8 mouse cellular contexts compared by ENCODE assay signal in genomic region chr5:125476799-125477198, GRCm38 (mm10). TPM values are rescaled to one million over a fixed set of nuclear protein-coding genes. Genes with fewer than 3 reads are reported as not detected.
A peak's percentile ranks its signal among the peaks of the same experiment; 100 is the strongest.
DNase-seq lines count a peak whose midpoint lies in the region; ATAC-seq and TF ChIP-seq lines count a peak whose summit lies in the region.

No protein-coding gene starts in this region.

- peaks cover 32% of the 10 kb centered on the region for H3K4me1 ChIP-seq in kidney, embryonic 15.5 days
- peaks cover 16% of the 10 kb centered on the region for H3K4me1 ChIP-seq in hindbrain, postnatal 0 days (ENCODE audit: insufficient read depth, low read length)
- H3K4me1 ChIP-seq in midbrain, postnatal 0 days (ENCODE audit: insufficient read depth, low read length): peaks cover 19% of the 10 kb centered on the region

- no peak for ATAC-seq in kidney, embryonic 15.5 days (replicated peaks; ENCODE audit: low FRiP score)
- ATAC-seq in hindbrain, postnatal 0 days: no peak
- no peak for ATAC-seq in midbrain, postnatal 0 days (ENCODE audit: low FRiP score)
- ATAC-seq in inflammation-experienced regulatory T-cells, adult 6 months: no peak
- no peak for ATAC-seq in erythroid progenitor cell, adult 5-6 weeks (replicated peaks; ENCODE audit: low FRiP score, poor library complexity, severe bottlenecking)

- peak overlapping the region; percentile 70 for H3K4me3 ChIP-seq in kidney, embryonic 15.5 days (replicated peaks)
- H3K4me3 ChIP-seq in hindbrain, postnatal 0 days (ENCODE audit: low read length): peak overlapping the region; percentile 74
- peak overlapping the region; percentile 85 for H3K4me3 ChIP-seq in midbrain, postnatal 0 days (ENCODE audit: low read depth, low read length)

- H3K9me3 ChIP-seq in kidney, embryonic 15.5 days (replicated peaks): no peaks in the 10 kb centered on the region
- H3K9me3 ChIP-seq in hindbrain, postnatal 0 days (ENCODE audit: low read length): no peaks in the 10 kb centered on the region
- no peaks in the 10 kb centered on the region for H3K9me3 ChIP-seq in midbrain, postnatal 0 days (ENCODE audit: low read length)

- 51% methylated on average over 7 of the region's 7 CpGs for WGBS in kidney, embryonic 15.5 days
- 47% methylated on average over 7 of the region's 7 CpGs for WGBS in hindbrain, postnatal 0 days
- 58% methylated on average over 7 of the region's 7 CpGs for WGBS in midbrain, postnatal 0 days

- peak overlapping the region; percentile 67 for H3K9ac ChIP-seq in kidney, embryonic 15.5 days
- H3K9ac ChIP-seq in hindbrain, postnatal 0 days (replicated peaks; ENCODE audit: low read length): peak overlapping the region; percentile 80
- peak overlapping the region; percentile 83 for H3K9ac ChIP-seq in midbrain, postnatal 0 days (replicated peaks; ENCODE audit: low read length, poor library complexity, severe bottlenecking)

- DNase-seq in kidney, adult 11 months: no peak
- DNase-seq in cerebellum, postnatal 10 days: peak; percentile 63 to 72
- no peak for DNase-seq in hindbrain, postnatal 0 days (ENCODE audit: low spot score)
- no peak for DNase-seq in midbrain, postnatal 0 days (ENCODE audit: low spot score)
- DNase-seq in thymus, postnatal 36 days: no peak

- H3K27me3 ChIP-seq in kidney, embryonic 15.5 days: no peaks in the 10 kb centered on the region
- H3K27me3 ChIP-seq in hindbrain, postnatal 0 days (ENCODE audit: insufficient read depth, low read length): no peaks in the 10 kb centered on the region
- no peaks in the 10 kb centered on the region for H3K27me3 ChIP-seq in midbrain, postnatal 0 days (ENCODE audit: insufficient read depth, low read length)

- peaks cover 3% of the 10 kb centered on the region; the same call in 1 of the 2 replicates for H3K36me3 ChIP-seq in kidney, embryonic 15.5 days
- H3K36me3 ChIP-seq in hindbrain, postnatal 0 days (ENCODE audit: insufficient read depth, low read length): no peaks in the 10 kb centered on the region
- H3K36me3 ChIP-seq in midbrain, postnatal 0 days (ENCODE audit: insufficient read depth, low read length): no peaks in the 10 kb centered on the region; the same call in 1 of the 2 replicates

- peak overlapping the region; percentile 93 for H3K4me2 ChIP-seq in kidney, embryonic 15.5 days
- H3K4me2 ChIP-seq in hindbrain, postnatal 0 days (ENCODE audit: low read depth, low read length): peak overlapping the region; percentile 92
- peak overlapping the region; percentile 89 for H3K4me2 ChIP-seq in midbrain, postnatal 0 days (ENCODE audit: low read depth, low read length, poor library complexity, severe bottlenecking)

- no peak for TF ChIP-seq CTCF in hindbrain, postnatal 0 days (IDR thresholded peaks at IDR 0.05; ENCODE audit: low read depth)
- TF ChIP-seq CTCF in midbrain, postnatal 0 days (IDR thresholded peaks at IDR 0.05): no peak

- no peak overlapping the region for H3K27ac ChIP-seq in kidney, embryonic 15.5 days
- peak overlapping the region; percentile 85; the same call in 1 of the 2 replicates for H3K27ac ChIP-seq in hindbrain, postnatal 0 days
- no peak overlapping the region for H3K27ac ChIP-seq in midbrain, postnatal 0 days (ENCODE audit: low read depth, low read length)

RNA-seq across cellular contexts. Expression of gene Aacs, which starts 1.2 kb away (rescaled TPM):
- 36.0 and 40.7 TPM in 2 replicates for polyA plus RNA-seq in kidney, embryonic 15.5 days (2015; fragmentation: Nextera tagmentation; extraction: Ambion mirVana)
- total RNA-seq in hindbrain, postnatal 0 days (2014; rRNA removed): 124 and 125 TPM in 2 replicates
- 77.3 and 77.6 TPM in 2 replicates for polyA plus RNA-seq in hindbrain, postnatal 0 days (2015; fragmentation: Nextera tagmentation; extraction: Ambion mirVana)
- 104 and 112 TPM in 2 replicates for total RNA-seq in midbrain, postnatal 0 days (2014; rRNA removed)
- 84.8 and 86.5 TPM in 2 replicates for polyA plus RNA-seq in midbrain, postnatal 0 days (2015; fragmentation: Nextera tagmentation; extraction: Ambion mirVana)
- polyA plus RNA-seq in inflammation-experienced regulatory T-cells, adult 6 months (2017; shearing (Covaris generic)): 10 to 100 TPM; 22.5 to 25.4 (median 24.7) TPM
- total RNA-seq in erythroid progenitor cell, adult 5-6 weeks (2015; ENCODE audit: low replicate concordance): 6.5 and 13.4 TPM in 2 replicates
- 1.2 and 7.1 TPM in 2 replicates for total RNA-seq in erythroid progenitor cell, adult 5-6 weeks (2017; ENCODE audit: low replicate concordance)

RNA-seq across cellular contexts. Expression of gene Bri3bp, which starts 35.4 kb away (rescaled TPM):
- 41.5 and 42.0 TPM in 2 replicates for polyA plus RNA-seq in kidney, embryonic 15.5 days (2015; fragmentation: Nextera tagmentation; extraction: Ambion mirVana)
- total RNA-seq in hindbrain, postnatal 0 days (2014; rRNA removed): 89.3 and 91.2 TPM in 2 replicates
- polyA plus RNA-seq in hindbrain, postnatal 0 days (2015; fragmentation: Nextera tagmentation; extraction: Ambion mirVana): 41.7 and 44.2 TPM in 2 replicates
- 89.5 and 96.0 TPM in 2 replicates for total RNA-seq in midbrain, postnatal 0 days (2014; rRNA removed)
- polyA plus RNA-seq in midbrain, postnatal 0 days (2015; fragmentation: Nextera tagmentation; extraction: Ambion mirVana): 42.3 and 43.9 TPM in 2 replicates
- 10 to 100 TPM in 1 of 3 experiments, 1 to 10 TPM in 2; 5.6 to 12.9 (median 8.3) TPM for polyA plus RNA-seq in inflammation-experienced regulatory T-cells, adult 6 months (2017; shearing (Covaris generic))
- 5.4 and 10.5 TPM in 2 replicates for total RNA-seq in erythroid progenitor cell, adult 5-6 weeks (2015; ENCODE audit: low replicate concordance)
- 2.0 and 2.4 TPM in 2 replicates for total RNA-seq in erythroid progenitor cell, adult 5-6 weeks (2017; ENCODE audit: low replicate concordance)

RNA-seq across cellular contexts. Expression of gene Dhx37, which starts 42.9 kb away (rescaled TPM):
- 13.3 and 15.6 TPM in 2 replicates for polyA plus RNA-seq in kidney, embryonic 15.5 days (2015; fragmentation: Nextera tagmentation; extraction: Ambion mirVana)
- total RNA-seq in hindbrain, postnatal 0 days (2014; rRNA removed): 15.8 and 27.5 TPM in 2 replicates
- polyA plus RNA-seq in hindbrain, postnatal 0 days (2015; fragmentation: Nextera tagmentation; extraction: Ambion mirVana): 8.0 and 9.8 TPM in 2 replicates
- 17.8 and 32.9 TPM in 2 replicates for total RNA-seq in midbrain, postnatal 0 days (2014; rRNA removed)
- polyA plus RNA-seq in midbrain, postnatal 0 days (2015; fragmentation: Nextera tagmentation; extraction: Ambion mirVana): 10.9 TPM in 2 replicates
- polyA plus RNA-seq in inflammation-experienced regulatory T-cells, adult 6 months (2017; shearing (Covaris generic)): 10 to 100 TPM in 1 of 3 experiments, 1 to 10 TPM in 2; 6.9 to 10.2 (median 9.2) TPM
- total RNA-seq in erythroid progenitor cell, adult 5-6 weeks (2015; ENCODE audit: low replicate concordance): 3.2 and 5.0 TPM in 2 replicates
- total RNA-seq in erythroid progenitor cell, adult 5-6 weeks (2017; ENCODE audit: low replicate concordance): 3.6 and 15.9 TPM in 2 replicates

RNA-seq across cellular contexts. Expression of gene Tmem132b, which starts 54.8 kb away (rescaled TPM):
- 0.32 and 0.36 TPM in 2 replicates for polyA plus RNA-seq in kidney, embryonic 15.5 days (2015; fragmentation: Nextera tagmentation; extraction: Ambion mirVana)
- 45.9 and 46.6 TPM in 2 replicates for total RNA-seq in hindbrain, postnatal 0 days (2014; rRNA removed)
- polyA plus RNA-seq in hindbrain, postnatal 0 days (2015; fragmentation: Nextera tagmentation; extraction: Ambion mirVana): 6.1 and 6.9 TPM in 2 replicates
- 27.8 and 36.2 TPM in 2 replicates for total RNA-seq in midbrain, postnatal 0 days (2014; rRNA removed)
- polyA plus RNA-seq in midbrain, postnatal 0 days (2015; fragmentation: Nextera tagmentation; extraction: Ambion mirVana): 4.8 and 6.4 TPM in 2 replicates
- not detected for polyA plus RNA-seq in inflammation-experienced regulatory T-cells, adult 6 months (2017; shearing (Covaris generic))
- not detected in 2 replicates for total RNA-seq in erythroid progenitor cell, adult 5-6 weeks (2015; ENCODE audit: low replicate concordance)
- not detected in 2 replicates for total RNA-seq in erythroid progenitor cell, adult 5-6 weeks (2017; ENCODE audit: low replicate concordance)

Comparison
In these comparisons a context has a peak if more than half of its experiments do, and no peak if none do; other contexts are left out.
1. DNase-seq: peak in cerebellum, postnatal 10 days (2 of 2); none in kidney, adult 11 months (single experiment), hindbrain, postnatal 0 days (single experiment), midbrain, postnatal 0 days (single experiment) and thymus, postnatal 36 days (0 of 2).
2. Peak in every context shown above with its lines, with median percentiles within 50 percentile points of each other: H3K4me2 ChIP-seq, H3K4me3 ChIP-seq and H3K9ac ChIP-seq.